Mouse (Mus musculus) kidney, adult 2 months (tissue): Measurements from ENCODE around the gene Dhrs7b.

Source experiments
- CTCF ChIP-seq: fragments of 200-500 bp; conservative IDR thresholded peaks from 2 replicates; pipeline ENCODE4 v1.5.1; 2011; ENCODE audit warnings: low read depth, mild to moderate bottlenecking, control low read depth, low read length, moderate library complexity, mixed read lengths; ENCODE audit not compliant: insufficient read depth, insufficient read length
- POLR2A ChIP-seq: fragments of 200-500 bp; IDR thresholded peaks from one replicate; pipeline ENCODE4 v1.6.1; 2011; ENCODE audit warnings: low read depth, low read length, control low read depth

DNA sequence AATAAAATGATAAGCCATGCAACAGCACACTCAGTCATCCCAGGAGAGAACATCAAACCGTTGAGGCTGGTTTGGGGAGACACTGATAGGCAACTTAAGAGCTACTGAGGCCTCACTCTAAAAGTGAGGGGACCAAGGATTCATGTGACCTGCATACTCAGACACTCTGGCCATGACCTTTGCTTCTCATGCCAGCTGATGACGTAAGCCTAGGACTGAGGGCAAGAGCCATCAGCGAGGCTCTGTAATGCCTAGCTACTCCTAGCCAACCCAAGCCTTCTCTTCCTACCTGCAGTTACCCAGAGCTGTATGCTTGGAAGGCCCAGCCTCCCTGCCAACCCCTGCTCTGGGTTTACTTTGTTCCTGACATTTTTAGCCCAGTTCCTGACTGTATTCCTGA, 31.6 kb downstream of the Dhrs7b start:
- no peak for TF ChIP-seq CTCF
- TF ChIP-seq POLR2A: no peak
